Mouse (Mus musculus) central nervous system, embryonic 18 days (tissue): ENCODE data around the gene Cracr2b. TPM values are rescaled to one million over a fixed set of nuclear protein-coding genes. Genes with fewer than 3 reads are reported as not detected.

Experiments used
- polyA plus RNA-seq: library from polyadenylated mRNA; depleted of rRNA; stranded (reverse); fragments of >200 nt; gene quantifications from 2 replicates; pipeline ENCODE4 v1.2.3, GENCODE M21; 2012; rRNA removed

Gene Cracr2b
- 4.8 TPM in 2 replicates for polyA plus RNA-seq

DNA sequence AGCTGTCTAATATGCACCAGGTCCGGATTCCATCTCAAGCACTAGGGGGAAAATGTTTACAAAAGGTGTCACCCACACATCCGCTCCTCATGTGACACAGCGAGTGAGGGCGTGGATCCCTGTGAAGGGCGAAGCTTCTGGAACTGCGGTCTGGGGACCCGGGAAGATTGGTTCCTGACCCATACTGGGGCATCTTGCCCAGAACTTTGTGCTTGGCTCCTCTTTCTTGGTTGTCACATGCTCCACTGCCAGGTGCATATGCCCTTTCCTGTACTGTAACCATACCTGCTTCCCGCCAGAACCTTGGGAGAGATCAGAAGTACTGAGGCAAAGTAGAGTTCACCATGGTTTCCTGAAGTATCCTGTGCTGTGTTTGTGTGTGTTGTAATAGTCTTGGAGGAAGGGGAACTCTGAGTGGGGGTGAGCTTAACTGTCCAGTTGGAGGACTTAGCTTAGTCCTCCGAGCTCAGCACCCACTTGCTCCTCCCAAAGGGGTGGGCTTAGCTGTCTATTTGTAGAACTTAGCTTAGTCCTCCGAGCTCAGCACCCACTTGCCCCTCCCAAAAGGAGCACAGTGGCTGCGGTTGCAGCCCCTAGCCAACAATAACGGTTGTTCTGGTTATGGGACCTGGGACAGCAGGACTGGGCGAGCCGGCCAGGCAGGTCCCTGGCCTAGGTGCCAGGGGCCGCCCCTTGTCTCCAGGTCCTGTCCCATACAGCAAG lies at the start of gene Cracr2b:
TSS of gene Cracr2b (plus strand) at position 704 of the 723 bp plus-strand sequence.

DNA sequence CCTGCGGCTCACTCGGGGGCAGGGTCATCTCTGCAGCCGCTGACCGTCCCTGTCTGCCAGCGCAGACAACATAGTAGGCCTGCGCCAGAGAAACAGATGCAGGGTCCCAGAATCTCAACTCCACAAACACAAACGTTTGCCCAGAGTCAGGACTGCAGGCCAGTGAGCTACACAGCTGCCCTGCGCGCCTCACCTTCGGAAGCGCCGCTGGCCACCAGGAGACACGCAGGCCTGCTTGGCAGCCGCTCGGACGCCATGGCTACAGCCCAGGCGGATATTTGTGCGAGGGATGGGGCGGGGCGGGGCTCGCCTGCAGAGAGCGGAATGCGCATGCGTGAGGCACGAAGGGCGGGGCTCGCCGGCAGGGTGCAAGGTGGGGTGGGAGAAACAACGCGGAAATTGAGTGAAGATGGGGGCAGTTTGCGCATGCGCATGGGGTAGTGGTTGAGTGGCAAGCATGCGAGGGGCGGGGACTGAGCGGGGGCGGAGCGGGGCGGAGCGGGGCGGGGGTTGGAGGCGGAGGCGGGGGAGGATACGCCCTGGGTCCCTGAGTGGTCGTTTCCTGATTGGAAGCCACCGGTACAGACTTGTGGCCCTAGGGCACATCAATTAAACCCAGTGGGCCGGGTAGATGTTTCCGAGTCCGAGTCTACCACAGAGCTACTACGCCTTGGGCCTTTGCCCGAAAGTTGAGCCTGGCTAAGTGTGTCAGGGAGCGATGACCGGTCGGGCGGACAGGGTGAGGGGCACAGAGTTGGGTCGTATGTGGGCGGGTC lies 46.9 kb upstream of the Cracr2b start, which contains the start of gene Gatd1:
TSS of gene Gatd1 (minus strand) at position 328 of the 776 bp plus-strand sequence.

DNA sequence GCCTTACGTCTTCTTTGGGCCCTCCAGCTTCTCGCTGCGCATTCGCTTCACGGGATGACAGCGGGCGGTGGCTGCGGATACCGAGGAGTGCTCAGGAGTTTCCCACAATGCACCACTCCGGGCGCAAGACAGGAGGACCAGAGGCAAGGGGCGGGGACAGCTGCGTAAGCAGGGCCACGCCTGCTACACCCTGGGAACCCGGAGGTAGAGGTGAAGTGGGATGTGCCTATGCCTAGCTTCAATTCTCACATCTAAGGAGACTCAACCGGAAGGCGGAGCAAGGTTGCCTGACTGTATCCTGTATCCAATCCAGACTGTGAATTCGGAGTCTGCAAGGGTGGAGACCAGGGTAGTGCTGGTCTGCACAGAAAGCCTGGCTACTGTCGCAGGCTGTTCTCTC lies 31.6 kb upstream of the Cracr2b start, which contains the start of gene Cend1:
TSS of gene Cend1 (minus strand) at position 182 of the 400 bp plus-strand sequence.

DNA sequence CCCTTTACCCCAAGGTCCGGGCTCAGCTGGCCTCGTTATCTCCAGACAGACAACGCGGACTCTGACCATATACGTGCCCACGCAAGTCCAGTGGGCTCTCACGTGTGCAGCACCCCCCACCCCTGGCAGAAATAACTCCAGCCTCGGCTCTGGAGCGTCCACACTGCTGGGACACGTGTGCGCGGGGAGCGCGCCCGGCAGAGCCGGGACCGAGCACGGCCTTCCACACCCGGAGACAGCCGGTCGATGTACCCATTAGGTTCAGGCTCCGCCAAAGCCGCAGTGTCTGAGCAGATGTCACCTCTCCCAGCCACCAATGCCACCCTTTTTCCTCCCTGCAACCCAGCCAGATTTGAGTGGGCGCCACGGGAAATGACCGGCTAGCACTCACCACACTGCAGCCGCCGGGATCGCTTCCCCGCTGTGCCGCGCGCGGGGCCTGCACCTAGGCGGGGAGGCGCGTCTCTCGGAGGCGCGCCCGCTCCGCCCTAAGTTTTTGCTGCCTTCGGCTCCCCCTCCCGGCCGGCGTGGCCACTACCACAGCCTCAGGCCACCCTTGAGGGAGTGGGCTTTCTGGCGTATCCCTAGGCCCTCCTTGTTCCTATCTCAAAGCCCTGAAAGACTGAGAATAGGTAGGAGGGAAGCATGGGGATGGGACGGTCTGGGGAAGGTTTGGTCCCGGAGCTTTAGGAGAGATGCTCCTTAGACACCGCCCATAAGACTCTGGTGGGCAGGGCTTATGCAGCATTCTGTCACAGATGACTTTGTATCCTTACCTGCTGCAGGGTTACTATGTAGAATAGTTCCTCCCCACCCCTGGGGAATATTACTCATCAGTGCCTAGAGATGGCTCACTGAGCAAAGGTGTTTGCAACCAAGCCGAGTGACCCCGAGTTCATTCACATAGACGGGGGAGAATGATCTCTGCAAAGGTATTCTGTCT lies 23.4 kb upstream of the Cracr2b start, which contains the start of gene Slc25a22:
TSS of gene Slc25a22 (minus strand) at position 715 of the 943 bp plus-strand sequence.

GRCm38 (mm10) chr7:141443828-141444237 lies 17.1 kb upstream of the Cracr2b start, which contains the start of gene Pidd1:
Pidd1 (minus strand) TSS chr7:141444025.

GRCm38 (mm10) chr7:141447110-141447991 lies 13.5 kb upstream of the Cracr2b start, which contains the start of gene Rplp2:
Rplp2 (plus strand) TSS chr7:141447370.

GRCm38 (mm10) chr7:141454967-141455551 lies 5.8 kb upstream of the Cracr2b start, which contains the start of gene Pnpla2:
Pnpla2 (plus strand) TSS chr7:141455198.

GRCm38 (mm10) chr7:141467230-141468030 lies 6.5 kb downstream of the Cracr2b start, which contains the start of gene Cd151:
Cd151 (plus strand) TSS chr7:141467392.

DNA sequence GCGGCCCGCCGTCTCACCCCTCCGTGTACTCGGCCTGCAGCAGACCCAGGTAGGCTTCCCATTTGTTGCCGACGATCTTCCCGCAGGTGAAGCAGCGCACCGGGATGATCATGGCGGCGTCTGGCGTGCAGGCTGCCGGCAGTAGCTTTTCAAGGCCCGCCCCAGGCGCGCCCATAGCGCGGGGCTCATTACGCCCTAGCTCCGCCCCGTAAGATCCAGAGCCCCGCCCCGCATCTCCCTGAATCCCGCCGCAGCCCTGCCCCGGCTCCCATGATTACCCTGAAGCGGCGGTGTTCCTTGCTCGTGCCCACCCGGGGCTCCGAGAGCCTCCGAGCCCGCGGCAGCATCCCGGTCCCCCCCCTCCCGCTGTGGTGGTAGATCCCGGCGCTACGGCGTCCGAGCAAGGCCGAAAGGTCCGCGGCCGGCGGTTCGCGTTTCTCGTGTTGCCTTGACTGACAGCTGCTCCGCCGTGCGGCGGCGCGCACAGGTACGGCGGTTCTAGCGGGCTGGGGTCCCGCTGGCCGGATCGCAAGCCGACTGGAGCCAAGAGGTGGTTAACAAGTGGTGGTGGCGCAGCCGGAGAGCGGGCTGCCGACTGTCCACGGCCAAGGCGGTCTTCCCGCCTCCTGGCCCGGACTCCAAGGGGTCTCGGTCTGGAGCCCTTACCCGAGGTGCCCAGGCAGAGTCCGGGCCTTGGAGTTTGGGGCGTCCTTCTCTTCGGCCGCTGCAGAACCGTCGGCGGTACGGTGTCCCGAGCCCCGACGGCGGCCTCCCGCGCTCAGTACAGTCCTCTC lies 14.3 kb downstream of the Cracr2b start, which contains the start of the genes Polr2l and Tspan4:
TSS of gene Polr2l (minus strand) at position 122 of the 794 bp plus-strand sequence.
TSS of gene Tspan4 (plus strand) at position 230 of the 794 bp plus-strand sequence.

Other genes with a start within 250 kb of the Cracr2b start
- 0.92 and 0.97 TPM in 2 replicates for gene Lmntd2, start 247.0 kb upstream of the Cracr2b start, polyA plus RNA-seq
- gene Rassf7, start 245.2 kb upstream of the Cracr2b start, polyA plus RNA-seq: 20.3 and 23.3 TPM in 2 replicates
- gene Phrf1, start 232.3 kb upstream of the Cracr2b start, polyA plus RNA-seq: 24.7 and 26.9 TPM in 2 replicates
- 4.2 and 6.9 TPM in 2 replicates for gene Irf7, start 194.6 kb upstream of the Cracr2b start, polyA plus RNA-seq
- 0.04 and 0.08 TPM in 2 replicates for gene Cdhr5, start 184.3 kb upstream of the Cracr2b start, polyA plus RNA-seq
- 1.5 and 2.2 TPM in 2 replicates for gene Sct, start 182.0 kb upstream of the Cracr2b start, polyA plus RNA-seq
- gene Drd4, start 169.1 kb upstream of the Cracr2b start, polyA plus RNA-seq: 0.66 and 0.71 TPM in 2 replicates
- 67.1 and 68.9 TPM in 2 replicates for gene Deaf1, start 133.4 kb upstream of the Cracr2b start, polyA plus RNA-seq
- gene Tmem80, start 133.4 kb upstream of the Cracr2b start, polyA plus RNA-seq: 53.0 TPM in 2 replicates
- 1.3 and 3.0 TPM in 2 replicates for gene Eps8l2, start 122.2 kb upstream of the Cracr2b start, polyA plus RNA-seq
- gene Taldo1, start 68.9 kb upstream of the Cracr2b start, polyA plus RNA-seq: 245 and 264 TPM in 2 replicates
- 69.5 and 71.9 TPM in 2 replicates for gene Gatd1, start 47.0 kb upstream of the Cracr2b start, polyA plus RNA-seq
- 63.4 and 64.9 TPM in 2 replicates for gene Cend1, start 31.6 kb upstream of the Cracr2b start, polyA plus RNA-seq
- 166 and 178 TPM in 2 replicates for gene Slc25a22, start 23.2 kb upstream of the Cracr2b start, polyA plus RNA-seq
- gene Pidd1, start 17.1 kb upstream of the Cracr2b start, polyA plus RNA-seq: 9.0 and 10.0 TPM in 2 replicates
- 868 and 877 TPM in 2 replicates for gene Rplp2, start 13.7 kb upstream of the Cracr2b start, polyA plus RNA-seq
- gene Pnpla2, start 5.9 kb upstream of the Cracr2b start, polyA plus RNA-seq: 14.3 and 15.6 TPM in 2 replicates
- 92.5 and 94.0 TPM in 2 replicates for gene Cd151, start 6.3 kb downstream of the Cracr2b start, polyA plus RNA-seq
- gene Polr2l, start 14.0 kb downstream of the Cracr2b start, polyA plus RNA-seq: 52.4 and 53.0 TPM in 2 replicates
- gene Tspan4, start 14.1 kb downstream of the Cracr2b start, polyA plus RNA-seq: 56.0 and 60.4 TPM in 2 replicates
- 37.0 and 39.7 TPM in 2 replicates for gene Chid1, start 78.8 kb downstream of the Cracr2b start, polyA plus RNA-seq
- gene Ap2a2, start 101.1 kb downstream of the Cracr2b start, polyA plus RNA-seq: 49.9 and 53.1 TPM in 2 replicates
- 0.03 TPM in 2 replicates for gene Muc6, start 194.2 kb downstream of the Cracr2b start, polyA plus RNA-seq
- gene Muc2, start 229.2 kb downstream of the Cracr2b start, polyA plus RNA-seq: 0.87 and 0.89 TPM in 2 replicates